Mouse (Mus musculus): ENCODE results near the gene Nbas. TPM values are rescaled to one million over a fixed set of nuclear protein-coding genes. Genes with fewer than 3 reads are reported as not detected.

Gene Nbas
- polyA plus RNA-seq, 1 experiment: not detected

DNA sequence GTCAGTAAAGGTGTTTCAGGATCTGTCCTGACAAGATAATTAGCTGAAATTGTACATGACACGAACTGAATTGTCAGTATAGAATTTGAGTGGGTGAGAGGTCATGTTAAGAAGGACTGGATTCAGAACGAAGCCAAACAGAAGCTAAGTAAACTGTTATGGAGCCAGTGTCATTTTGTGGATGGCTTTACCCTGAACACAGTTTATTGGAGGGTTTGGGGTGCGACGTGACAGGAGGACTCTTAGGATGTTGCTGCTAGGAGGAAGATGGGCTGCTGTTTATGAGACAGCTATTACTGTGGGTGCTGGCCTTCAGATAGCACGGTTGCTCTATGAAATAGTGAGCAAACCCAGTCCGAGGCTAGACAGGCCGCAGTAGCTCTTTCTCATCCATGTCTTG is 210.2 kb downstream of the Nbas start:
- 88% methylated on average over 7 of the region's 7 CpGs for WGBS
- H3K4me1 ChIP-seq (ENCODE audit: control insufficient read depth, insufficient read depth, low read length): no peaks in the 10 kb centered on the region
- no peak for TF ChIP-seq CTCF (IDR thresholded peaks at IDR 0.05; ENCODE audit: insufficient read depth, low read depth, low read length)
- TF ChIP-seq POLR2A (IDR thresholded peaks at IDR 0.05; ENCODE audit: insufficient read depth, low read depth, low read length): no peak
- H3K4me3 ChIP-seq (ENCODE audit: insufficient read depth, low read depth, low read length): no peak overlapping the region
- H3K27ac ChIP-seq (ENCODE audit: insufficient read depth, low read depth, low read length): no peak overlapping the region

DNA sequence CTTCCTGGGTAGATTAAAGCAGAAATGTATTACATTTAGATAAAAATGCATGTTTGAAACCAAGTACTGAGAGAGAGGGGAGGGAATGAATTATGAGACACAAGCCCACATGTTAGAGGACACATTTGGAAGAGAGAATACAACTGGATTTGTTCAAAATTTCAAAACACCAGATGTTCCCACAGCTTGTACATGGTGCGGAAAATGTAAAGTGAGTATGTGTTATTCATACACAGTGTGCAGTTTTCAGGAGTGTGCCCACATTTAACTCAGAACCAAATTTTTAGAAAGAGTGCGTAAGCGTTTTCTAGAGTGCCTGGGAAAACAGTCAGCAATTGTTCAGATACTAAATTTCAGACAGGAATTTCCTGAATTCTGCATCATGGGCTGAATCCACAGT is 217.3 kb downstream of the Nbas start:
- TF ChIP-seq CTCF (IDR thresholded peaks at IDR 0.05; ENCODE audit: insufficient read depth, low read depth, low read length): no peak
- no peak for TF ChIP-seq POLR2A (IDR thresholded peaks at IDR 0.05; ENCODE audit: insufficient read depth, low read depth, low read length)
- no peaks in the 10 kb centered on the region for H3K4me1 ChIP-seq (ENCODE audit: control insufficient read depth, insufficient read depth, low read length)
- WGBS: 82% methylated on average over 3 of the region's 3 CpGs
- H3K4me3 ChIP-seq (ENCODE audit: insufficient read depth, low read depth, low read length): no peak overlapping the region
- no peak overlapping the region for H3K27ac ChIP-seq (ENCODE audit: insufficient read depth, low read depth, low read length)

DNA sequence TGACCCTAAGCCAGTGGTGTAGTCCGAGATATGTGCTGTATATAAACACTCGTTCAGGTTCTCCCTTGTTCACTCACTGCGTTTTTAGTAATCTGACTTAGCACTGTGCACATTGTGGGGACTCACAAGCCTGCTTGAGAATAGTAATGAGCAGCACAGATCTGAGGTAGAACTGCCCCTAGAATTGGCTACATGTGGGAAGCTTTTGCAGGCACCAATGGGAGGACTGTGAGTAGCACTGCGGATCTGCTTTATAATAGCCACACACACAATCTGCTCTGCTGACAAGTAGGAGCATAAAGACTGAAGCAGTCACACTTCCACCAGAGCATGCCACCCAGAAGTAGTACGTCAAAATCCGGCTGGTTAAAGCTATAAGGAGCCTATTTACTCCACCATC is 228.3 kb downstream of the Nbas start:
- Histone ChIP-seq H3K4me3 (ENCODE audit: insufficient read depth, low read depth, low read length) (no peak overlapping the region), H3K4me1 (ENCODE audit: control insufficient read depth, insufficient read depth, low read length) (peaks cover 2% of the 10 kb centered on the region; the same call in 1 of the 2 replicates), H3K27ac (ENCODE audit: insufficient read depth, low read depth, low read length) (no peak overlapping the region)
- no peak for TF ChIP-seq POLR2A (IDR thresholded peaks at IDR 0.05; ENCODE audit: insufficient read depth, low read depth, low read length)
- TF ChIP-seq CTCF (IDR thresholded peaks at IDR 0.05; ENCODE audit: insufficient read depth, low read depth, low read length): no peak
- 89% methylated on average over 6 of the region's 6 CpGs for WGBS

GRCm38 (mm10) chr12:13499237-13499889 is 230.4 kb downstream of the Nbas start:
- H3K4me3 ChIP-seq (ENCODE audit: insufficient read depth, low read depth, low read length): no peak overlapping the region
- H3K27ac ChIP-seq (ENCODE audit: insufficient read depth, low read depth, low read length): no peak overlapping the region
- peaks cover 2% of the 10 kb centered on the region for H3K4me1 ChIP-seq (ENCODE audit: control insufficient read depth, insufficient read depth, low read length)
- 65% methylated on average over 10 of the region's 10 CpGs for WGBS
- no peak for TF ChIP-seq CTCF (IDR thresholded peaks at IDR 0.05; ENCODE audit: insufficient read depth, low read depth, low read length)
- no peak for TF ChIP-seq POLR2A (IDR thresholded peaks at IDR 0.05; ENCODE audit: insufficient read depth, low read depth, low read length)

- Histone ChIP-seq H3K4me1 (ENCODE audit: control insufficient read depth, insufficient read depth, low read length) (peaks cover 2% of the 10 kb centered on the region), H3K27ac (ENCODE audit: insufficient read depth, low read depth, low read length) (no peak overlapping the region), H3K4me3 (ENCODE audit: insufficient read depth, low read depth, low read length) (no peak overlapping the region)
- TF ChIP-seq POLR2A (IDR thresholded peaks at IDR 0.05; ENCODE audit: insufficient read depth, low read depth, low read length) (no peak), CTCF (IDR thresholded peaks at IDR 0.05; ENCODE audit: insufficient read depth, low read depth, low read length) (no peak)
- 71% methylated on average over 3 of the region's 3 CpGs for WGBS
Measured at GRCm38 (mm10) chr12:13500191-13500590, 231.3 kb downstream of the Nbas start.

- no peak for TF ChIP-seq CTCF (IDR thresholded peaks at IDR 0.05; ENCODE audit: insufficient read depth, low read depth, low read length)
- TF ChIP-seq POLR2A (IDR thresholded peaks at IDR 0.05; ENCODE audit: insufficient read depth, low read depth, low read length): no peak
- no peak overlapping the region for H3K27ac ChIP-seq (ENCODE audit: insufficient read depth, low read depth, low read length)
Measured at GRCm38 (mm10) chr12:13504771-13505444, 236.0 kb downstream of the Nbas start.

GRCm38 (mm10) chr12:13518082-13518481 is 249.1 kb downstream of the Nbas start:
- no peaks in the 10 kb centered on the region for H3K4me1 ChIP-seq (ENCODE audit: control insufficient read depth, insufficient read depth, low read length)
- 35% methylated on average over 1 of the region's 1 CpGs for WGBS
- no peak for TF ChIP-seq POLR2A (IDR thresholded peaks at IDR 0.05; ENCODE audit: insufficient read depth, low read depth, low read length)
- no peak overlapping the region for H3K27ac ChIP-seq (ENCODE audit: insufficient read depth, low read depth, low read length)
- no peak overlapping the region for H3K4me3 ChIP-seq (ENCODE audit: insufficient read depth, low read depth, low read length)

More at GRCm38 (mm10) chr12:13504771-13505444, 236.0 kb downstream of the Nbas start:
- 62% methylated on average over 5 of the region's 5 CpGs for WGBS
- no peaks in the 10 kb centered on the region; the same call in 1 of the 2 replicates for H3K4me1 ChIP-seq (ENCODE audit: control insufficient read depth, insufficient read depth, low read length)
- H3K4me3 ChIP-seq (ENCODE audit: insufficient read depth, low read depth, low read length): no peak overlapping the region

DNA sequence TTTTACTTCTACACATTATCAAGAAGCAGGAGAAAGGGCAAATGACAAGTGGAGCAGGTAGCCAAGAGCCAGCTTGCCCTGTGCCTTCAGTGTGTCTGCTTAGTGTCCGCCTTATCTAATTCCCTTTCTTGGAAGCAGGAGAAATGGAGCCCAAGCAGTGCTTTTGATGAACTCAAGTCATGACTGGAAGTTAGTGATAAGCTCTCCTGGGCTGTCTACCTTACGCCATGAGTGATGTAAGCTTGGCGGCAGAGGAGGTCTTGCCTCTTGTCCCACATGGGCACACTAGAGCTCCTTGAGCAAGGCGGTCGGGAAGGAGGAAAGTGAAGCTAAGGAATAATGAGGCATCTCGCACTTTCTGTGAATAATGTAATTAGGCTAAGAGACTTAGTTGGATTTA is 250.5 kb downstream of the Nbas start:
- WGBS: 71% methylated on average over 6 of the region's 6 CpGs
- H3K27ac ChIP-seq (ENCODE audit: insufficient read depth, low read depth, low read length): no peak overlapping the region
- no peak for TF ChIP-seq CTCF (IDR thresholded peaks at IDR 0.05; ENCODE audit: insufficient read depth, low read depth, low read length)
- TF ChIP-seq POLR2A (IDR thresholded peaks at IDR 0.05; ENCODE audit: insufficient read depth, low read depth, low read length): no peak
- no peak overlapping the region for H3K4me3 ChIP-seq (ENCODE audit: insufficient read depth, low read depth, low read length)
- no peaks in the 10 kb centered on the region for H3K4me1 ChIP-seq (ENCODE audit: control insufficient read depth, insufficient read depth, low read length)

GRCm38 (mm10) chr12:13532731-13533365 is 263.9 kb downstream of the Nbas start:
- WGBS: 100% methylated on average over 1 of the region's 1 CpGs
- TF ChIP-seq POLR2A (IDR thresholded peaks at IDR 0.05; ENCODE audit: insufficient read depth, low read depth, low read length): no peak
- TF ChIP-seq CTCF (IDR thresholded peaks at IDR 0.05; ENCODE audit: insufficient read depth, low read depth, low read length): no peak
- Histone ChIP-seq H3K4me3 (ENCODE audit: insufficient read depth, low read depth, low read length) (no peak overlapping the region), H3K4me1 (ENCODE audit: control insufficient read depth, insufficient read depth, low read length) (no peaks in the 10 kb centered on the region), H3K27ac (ENCODE audit: insufficient read depth, low read depth, low read length) (no peak overlapping the region)

All from olfactory bulb, adult 2 months (tissue).